Mouse (Mus musculus): ENCODE results near the gene Gm47289.
A peak's percentile ranks its signal among the peaks of the same experiment; 100 is the strongest.

Gene Gm47289

GRCm38 (mm10) chr9:119158861-119159260, at the start of gene Gm47289:
TSS of gene Gm47289 (plus strand) at chr9:119159161.
- DNase-seq, result no peak

GRCm38 (mm10) chr9:119109685-119110353, 49.1 kb upstream of the Gm47289 start:
- DNase-seq, result no peak

GRCm38 (mm10) chr9:119110640-119111039, 48.3 kb upstream of the Gm47289 start:
- no peak for DNase-seq

- DNase-seq, result no peak
These were observed 44.0 kb upstream of the Gm47289 start for GRCm38 (mm10) chr9:119114911-119115310.

GRCm38 (mm10) chr9:119119409-119120167, 39.4 kb upstream of the Gm47289 start:
- DNase-seq, result no peak

GRCm38 (mm10) chr9:119120168-119120560, 38.8 kb upstream of the Gm47289 start:
- DNase-seq, result no peak

GRCm38 (mm10) chr9:119122596-119123369, 36.2 kb upstream of the Gm47289 start:
- DNase-seq, result no peak

- no peak for DNase-seq
These were observed 30.4 kb upstream of the Gm47289 start for GRCm38 (mm10) chr9:119128436-119129181.

GRCm38 (mm10) chr9:119130692-119131091, 28.3 kb upstream of the Gm47289 start:
- DNase-seq, result no peak

GRCm38 (mm10) chr9:119138836-119139235, 20.1 kb upstream of the Gm47289 start:
- no peak for DNase-seq

GRCm38 (mm10) chr9:119142066-119142465, 16.9 kb upstream of the Gm47289 start:
- DNase-seq, result no peak

- DNase-seq, result no peak
These were observed 15.6 kb upstream of the Gm47289 start for GRCm38 (mm10) chr9:119143372-119143771.

- DNase-seq, result no peak
These were observed 14.3 kb upstream of the Gm47289 start for GRCm38 (mm10) chr9:119144696-119145095.

GRCm38 (mm10) chr9:119145137-119145536, 13.8 kb upstream of the Gm47289 start:
- DNase-seq, result no peak

GRCm38 (mm10) chr9:119145638-119146037, 13.3 kb upstream of the Gm47289 start:
- no peak for DNase-seq

GRCm38 (mm10) chr9:119146098-119146770, 12.7 kb upstream of the Gm47289 start:
- no peak for DNase-seq

GRCm38 (mm10) chr9:119149601-119150000, 9.4 kb upstream of the Gm47289 start:
- peak; percentile 25 to 30 for DNase-seq

- DNase-seq, result no peak
These were observed 7.2 kb upstream of the Gm47289 start for GRCm38 (mm10) chr9:119151751-119152150.

GRCm38 (mm10) chr9:119155416-119155815, 3.5 kb upstream of the Gm47289 start:
- no peak for DNase-seq

- DNase-seq, result no peak
These were observed 3.1 kb upstream of the Gm47289 start for GRCm38 (mm10) chr9:119155826-119156225.

GRCm38 (mm10) chr9:119156278-119157201, 2.4 kb upstream of the Gm47289 start, which contains the start of gene Acaa1b:
TSS of gene Acaa1b (minus strand) at chr9:119157093.
- DNase-seq, result peak; percentile 34 to 41
